17 mouse cellular contexts compared by ENCODE assay signal in genomic region chr14:48907403-48907973, GRCm38 (mm10).
DNase-seq lines count a peak whose midpoint lies in the region; ATAC-seq and TF ChIP-seq lines count a peak whose summit lies in the region.
"Had no signal": no experiment of that assay in that cellular context is flagged by ENCODE, and none has a peak within 500 bp of the region (broad histone marks: within the 10 kb centered on the region; RNA-seq: fewer than 3 reads in every experiment).

No protein-coding gene starts in this region.

- no peak overlapping the region for H3K4me2 ChIP-seq in hindbrain, embryonic 13.5 days
- no peak overlapping the region for H3K4me2 ChIP-seq in hindbrain, embryonic 11.5 days (replicated peaks; ENCODE audit: low read depth, low read length)
- H3K4me2 ChIP-seq in hindbrain, embryonic 15.5 days = no peak overlapping the region
- H3K4me2 ChIP-seq in liver, postnatal 0 days (ENCODE audit: low read depth, low read length) = no peak overlapping the region
- H3K4me2 ChIP-seq: heart, embryonic 13.5 days; limb, embryonic 15.5 days; lung, embryonic 15.5 days; neural tube, embryonic 12.5 days had no signal

- peak overlapping the region; percentile 42 for H3K27ac ChIP-seq in hindbrain, embryonic 13.5 days
- H3K27ac ChIP-seq in hindbrain, embryonic 11.5 days (ENCODE audit: low read depth, low read length) = no peak overlapping the region
- peak overlapping the region; percentile 9 for H3K27ac ChIP-seq in hindbrain, embryonic 15.5 days (replicated peaks)
- no peak overlapping the region for H3K27ac ChIP-seq in liver, postnatal 0 days (ENCODE audit: low read depth)
- H3K27ac ChIP-seq: heart, embryonic 13.5 days; limb, embryonic 15.5 days; lung, embryonic 15.5 days; neural tube, embryonic 12.5 days had no signal

- 60% methylated on average over 6 of the region's 6 CpGs for WGBS in hindbrain, embryonic 13.5 days
- WGBS in hindbrain, embryonic 11.5 days = 80% methylated on average over 6 of the region's 6 CpGs
- 55% methylated on average over 6 of the region's 6 CpGs for WGBS in hindbrain, embryonic 15.5 days
- 57% methylated on average over 6 of the region's 6 CpGs for WGBS in liver, postnatal 0 days (ENCODE audit: insufficient replicate concordance)

- H3K36me3 ChIP-seq in hindbrain, embryonic 13.5 days = no peaks in the 10 kb centered on the region
- H3K36me3 ChIP-seq in hindbrain, embryonic 11.5 days (ENCODE audit: control insufficient read depth, insufficient read depth, low read length) = no peaks in the 10 kb centered on the region
- H3K36me3 ChIP-seq in hindbrain, embryonic 15.5 days = no peaks in the 10 kb centered on the region
- H3K36me3 ChIP-seq in liver, postnatal 0 days (replicated peaks; ENCODE audit: insufficient read depth, low read length) = no peaks in the 10 kb centered on the region
- H3K36me3 ChIP-seq: G1E; heart, embryonic 13.5 days; limb, embryonic 15.5 days; lung, embryonic 15.5 days; neural tube, embryonic 12.5 days had no signal

- H3K27me3 ChIP-seq in hindbrain, embryonic 13.5 days = no peaks in the 10 kb centered on the region
- H3K27me3 ChIP-seq in hindbrain, embryonic 11.5 days (ENCODE audit: control insufficient read depth, insufficient read depth, low read length) = no peaks in the 10 kb centered on the region
- H3K27me3 ChIP-seq in hindbrain, embryonic 15.5 days = no peaks in the 10 kb centered on the region
- no peaks in the 10 kb centered on the region for H3K27me3 ChIP-seq in liver, postnatal 0 days (ENCODE audit: insufficient read depth, low read length)
- H3K27me3 ChIP-seq: limb, embryonic 15.5 days; neural tube, embryonic 12.5 days had no signal

- H3K9me3 ChIP-seq in hindbrain, embryonic 13.5 days = no peaks in the 10 kb centered on the region
- no peaks in the 10 kb centered on the region for H3K9me3 ChIP-seq in hindbrain, embryonic 11.5 days (ENCODE audit: control insufficient read depth, low read length)
- H3K9me3 ChIP-seq in hindbrain, embryonic 15.5 days = no peaks in the 10 kb centered on the region
- no peaks in the 10 kb centered on the region for H3K9me3 ChIP-seq in liver, postnatal 0 days (ENCODE audit: low read length)
- H3K9me3 ChIP-seq: G1E; heart, embryonic 13.5 days; limb, embryonic 15.5 days; lung, embryonic 15.5 days; neural tube, embryonic 12.5 days had no signal

- no peak overlapping the region for H3K9ac ChIP-seq in hindbrain, embryonic 13.5 days
- H3K9ac ChIP-seq in hindbrain, embryonic 11.5 days (ENCODE audit: low read depth, low read length) = no peak overlapping the region
- H3K9ac ChIP-seq in hindbrain, embryonic 15.5 days = no peak overlapping the region
- H3K9ac ChIP-seq in liver, postnatal 0 days (replicated peaks) = no peak overlapping the region
- H3K9ac ChIP-seq: heart, embryonic 13.5 days; limb, embryonic 15.5 days; lung, embryonic 15.5 days; neural tube, embryonic 12.5 days had no signal

- TF ChIP-seq EP300 in liver, postnatal 0 days (IDR thresholded peaks at IDR 0.05; ENCODE audit: low read depth) = no peak

- no peak for DNase-seq in hindbrain, embryonic 11.5 days (ENCODE audit: low spot score)
- peak; percentile 85 for DNase-seq in brain, embryonic 14.5 days (ENCODE audit: low read depth)
- DNase-seq in cerebellum, postnatal 10 days = peak; percentile 97 to 98
- no peak for DNase-seq in gastrocnemius, postnatal 10 days
- DNase-seq in gastrocnemius, postnatal 36 days = no peak
- no peak for DNase-seq in liver, postnatal 0 days
- DNase-seq: B cell, adult 2 months; embryo, embryonic 11 days; kidney, postnatal 14 days; thymus, adult 2 months had no signal

- intact Hi-C loops in gastrocnemius, postnatal 36 days (cut with DNase I) = no loop called here

- TF ChIP-seq POLR2A in brain, embryonic 14.5 days (IDR thresholded peaks at IDR 0.05; ENCODE audit: borderline replicate concordance, extremely low read depth, insufficient read depth, insufficient read length, poor library complexity, severe bottlenecking) = no peak

- ATAC-seq in hindbrain, embryonic 13.5 days (ENCODE audit: low FRiP score) = peak; percentile 67
- no peak for ATAC-seq in hindbrain, embryonic 11.5 days (ENCODE audit: low FRiP score)
- peak; percentile 72 for ATAC-seq in hindbrain, embryonic 15.5 days (ENCODE audit: low FRiP score, low read depth)
- ATAC-seq in liver, postnatal 0 days = no peak

- TF ChIP-seq CTCF in brain, embryonic 14.5 days (IDR thresholded peaks at IDR 0.05; ENCODE audit: borderline replicate concordance, extremely low read depth, insufficient read depth, insufficient read length) = no peak
- TF ChIP-seq CTCF in liver, postnatal 0 days (IDR thresholded peaks at IDR 0.05; ENCODE audit: low read depth) = no peak

- no peak overlapping the region for H3K4me3 ChIP-seq in hindbrain, embryonic 13.5 days
- H3K4me3 ChIP-seq in hindbrain, embryonic 11.5 days (ENCODE audit: low read depth, low read length) = no peak overlapping the region
- no peak overlapping the region for H3K4me3 ChIP-seq in hindbrain, embryonic 15.5 days
- H3K4me3 ChIP-seq in liver, postnatal 0 days (ENCODE audit: low read depth, low read length) = no peak overlapping the region
- H3K4me3 ChIP-seq: heart, embryonic 13.5 days; limb, embryonic 15.5 days; lung, embryonic 15.5 days; neural tube, embryonic 12.5 days had no signal

- H3K4me1 ChIP-seq in hindbrain, embryonic 13.5 days (replicated peaks) = peaks cover 25% of the 10 kb centered on the region
- no peaks in the 10 kb centered on the region for H3K4me1 ChIP-seq in hindbrain, embryonic 11.5 days (replicated peaks; ENCODE audit: control insufficient read depth, insufficient read depth, low read length)
- peaks cover 16% of the 10 kb centered on the region for H3K4me1 ChIP-seq in hindbrain, embryonic 15.5 days (replicated peaks)
- H3K4me1 ChIP-seq in liver, postnatal 0 days (ENCODE audit: insufficient read depth) = no peaks in the 10 kb centered on the region
- H3K4me1 ChIP-seq: heart, embryonic 13.5 days; limb, embryonic 15.5 days; lung, embryonic 15.5 days; neural tube, embryonic 12.5 days had no signal

Comparison
In these comparisons a context has a peak if more than half of its experiments do, and no peak if none do; other contexts are left out.
1. ATAC-seq: peak in hindbrain, embryonic 13.5 days (single experiment) and hindbrain, embryonic 15.5 days (single experiment); none in hindbrain, embryonic 11.5 days (single experiment) and liver, postnatal 0 days (single experiment).
2. H3K27ac ChIP-seq: peak in hindbrain, embryonic 13.5 days (single experiment) and hindbrain, embryonic 15.5 days (single experiment); none in hindbrain, embryonic 11.5 days (single experiment) and liver, postnatal 0 days (single experiment).
3. DNase-seq: peak in brain, embryonic 14.5 days (single experiment) and cerebellum, postnatal 10 days (2 of 2); none in hindbrain, embryonic 11.5 days (single experiment), gastrocnemius, postnatal 10 days (single experiment), gastrocnemius, postnatal 36 days (0 of 2) and liver, postnatal 0 days (single experiment).